ENCODE assay signal across 9 mouse cellular contexts in the genomic region with DNA sequence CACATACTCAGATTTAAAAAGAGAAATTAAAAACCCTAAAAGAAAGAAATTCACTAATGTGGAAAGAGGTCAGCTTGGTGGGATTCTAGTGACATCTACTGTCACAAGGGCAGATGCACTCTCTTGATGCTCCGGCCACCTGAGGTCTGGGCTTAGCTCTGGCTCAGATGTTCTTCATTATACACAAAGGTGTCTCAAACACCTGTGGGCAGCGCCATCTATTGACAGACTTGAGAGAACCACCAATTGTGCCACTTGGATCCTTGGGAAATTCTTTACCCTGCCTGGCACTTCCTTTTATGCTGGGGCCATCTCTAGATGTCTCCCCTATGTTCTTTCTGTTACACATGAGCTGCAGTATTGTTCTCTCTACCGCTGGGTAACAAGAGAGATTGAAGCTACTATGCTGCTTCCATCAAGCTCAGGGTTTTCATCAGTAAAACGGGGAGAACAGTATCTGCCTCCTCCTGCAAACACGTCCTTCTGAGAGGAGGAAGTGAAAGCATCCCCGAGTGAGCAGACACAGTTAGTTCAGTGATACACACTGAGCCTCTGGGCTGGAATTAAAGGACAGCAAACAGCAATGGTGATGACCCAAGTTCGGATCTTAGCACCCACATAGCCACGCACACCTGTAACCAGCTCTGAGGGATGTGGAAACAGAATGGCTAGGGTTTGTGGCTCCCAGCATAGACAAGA. TPM values are rescaled to one million over a fixed set of nuclear protein-coding genes. Genes with fewer than 3 reads are reported as not detected.
DNase-seq lines count a peak whose midpoint lies in the region; ATAC-seq lines count a peak whose summit lies in the region.
"Had no signal": no experiment of that assay in that cellular context is flagged by ENCODE, and none has a peak within 500 bp of the region (broad histone marks: within the 10 kb centered on the region; RNA-seq: fewer than 3 reads in every experiment).

No protein-coding gene starts in this region.

- no peaks in the 10 kb centered on the region for H3K4me1 ChIP-seq in midbrain, embryonic 10.5 days
- H3K4me1 ChIP-seq: heart, embryonic 15.5 days had no signal

- no peak for ATAC-seq in cerebellum, adult (ENCODE audit: insufficient number of reproducible peaks, low FRiP score, low TSS enrichment)
- ATAC-seq in megakaryocyte-erythroid progenitor cell, adult 5-6 weeks (replicated peaks; ENCODE audit: low FRiP score, low TSS enrichment, poor library complexity, severe bottlenecking), result peak; percentile 57; the same call in 1 of the 2 replicates

- H3K4me3 ChIP-seq in midbrain, embryonic 10.5 days, result no peak overlapping the region
- H3K4me3 ChIP-seq: heart, embryonic 15.5 days had no signal

- peak; percentile 31 to 33 for DNase-seq in cerebellum, adult 18-20 months
- peak; percentile 10 for DNase-seq in ovary, postnatal 14 days (ENCODE audit: low spot score)
- DNase-seq in ovary, adult 18-20 months (ENCODE audit: low spot score), result no peak
- peak; percentile 6 for DNase-seq in forelimb bud, embryonic 11.5 days (ENCODE audit: low read depth, low spot score)
- no peak for DNase-seq in midbrain, embryonic 10.5 days (ENCODE audit: low spot score)
- no peak for DNase-seq in testis, postnatal 10 days (ENCODE audit: low spot score)

- H3K27me3 ChIP-seq in midbrain, embryonic 10.5 days (ENCODE audit: low read depth, poor library complexity, severe bottlenecking), result no peaks in the 10 kb centered on the region
- H3K27me3 ChIP-seq: heart, embryonic 15.5 days had no signal

- H3K27ac ChIP-seq in midbrain, embryonic 10.5 days (replicated peaks), result no peak overlapping the region
- H3K27ac ChIP-seq: heart, embryonic 15.5 days had no signal

- H3K9me3 ChIP-seq in midbrain, embryonic 10.5 days (replicated peaks), result no peaks in the 10 kb centered on the region
- H3K9me3 ChIP-seq: heart, embryonic 15.5 days had no signal

- peaks cover 7% of the 10 kb centered on the region; the same call in 1 of the 2 replicates for H3K36me3 ChIP-seq in midbrain, embryonic 10.5 days

- WGBS in midbrain, embryonic 10.5 days, result 64% methylated on average over 8 of the region's 8 CpGs

RNA-seq across cellular contexts. Expression of gene Aldh1l2, which starts 24.8 kb away (rescaled TPM):
- total RNA-seq in megakaryocyte-erythroid progenitor cell, adult 5-6 weeks (2014; fragmentation: Nextera tagmentation), result not detected in 2 replicates
- not detected in 2 replicates for total RNA-seq in megakaryocyte-erythroid progenitor cell, adult 5-6 weeks (2017)
- 2.0 and 5.0 TPM in 2 replicates for polyA plus RNA-seq in midbrain, embryonic 10.5 days (2016; fragmentation: Nextera tagmentation; extraction: Ambion mirVana)

RNA-seq across cellular contexts. Expression of gene Washc4, which starts 34.4 kb away (rescaled TPM):
- 10.7 and 11.2 TPM in 2 replicates for total RNA-seq in megakaryocyte-erythroid progenitor cell, adult 5-6 weeks (2014; fragmentation: Nextera tagmentation)
- 20.1 and 24.5 TPM in 2 replicates for total RNA-seq in megakaryocyte-erythroid progenitor cell, adult 5-6 weeks (2017)
- 38.5 and 40.6 TPM in 2 replicates for polyA plus RNA-seq in midbrain, embryonic 10.5 days (2016; fragmentation: Nextera tagmentation; extraction: Ambion mirVana)

Comparison
In these comparisons a context has a peak if more than half of its experiments do, and no peak if none do; other contexts are left out.
1. DNase-seq: peak in cerebellum, adult 18-20 months (2 of 2), ovary, postnatal 14 days (single experiment) and forelimb bud, embryonic 11.5 days (single experiment); none in ovary, adult 18-20 months (single experiment), midbrain, embryonic 10.5 days (single experiment) and testis, postnatal 10 days (single experiment).